Mouse (Mus musculus): ENCODE data around the gene Phf21b.

- no peak for TF ChIP-seq CTCF (IDR thresholded peaks at IDR 0.05)
- TF ChIP-seq EP300 (IDR thresholded peaks at IDR 0.05) = no peak
These were observed 13.7 kb downstream of the Phf21b start for GRCm38 (mm10) chr15:84841925-84842821.
